Mouse (Mus musculus) E14TG2a.4 (cell line): ENCODE data around the gene Clec14a.

Source experiments
- H3K27me3 ChIP-seq: 2 replicates; pipeline ENCODE4 v1.6.1; 2014; ENCODE audit warnings: low read length, control low read depth; ENCODE audit not compliant: insufficient read depth
- H3K36me3 ChIP-seq: 2 replicates; pipeline ENCODE4 v1.6.1; 2014; ENCODE audit warnings: low read length, control low read depth; ENCODE audit not compliant: insufficient read depth
- H3K4me1 ChIP-seq: replicated peaks from 2 replicates; pipeline ENCODE4 v1.6.1; 2014; ENCODE audit warnings: low read depth, low read length, control low read depth
- H3K4me3 ChIP-seq: replicated peaks from 2 replicates; pipeline ENCODE4 v1.5.1; 2014; ENCODE audit warnings: mild to moderate bottlenecking, low read length
- H3K9me3 ChIP-seq: 2 replicates; pipeline ENCODE4 v1.6.1; 2014; ENCODE audit warnings: low read length, control low read depth
- CTCF ChIP-seq: conservative IDR thresholded peaks from 2 replicates; pipeline ENCODE4 v1.5.1; 2014; ENCODE audit warnings: low read length
- NANOG ChIP-seq: IDR thresholded peaks from 2 replicates; pipeline ENCODE4 v1.6.1; 2014; ENCODE audit warnings: borderline replicate concordance, low read length, mixed read lengths
- POU5F1 ChIP-seq: IDR thresholded peaks from 2 replicates; pipeline ENCODE4 v1.6.1; 2014; ENCODE audit warnings: low read length, borderline replicate concordance

The Clec14a gene

DNA sequence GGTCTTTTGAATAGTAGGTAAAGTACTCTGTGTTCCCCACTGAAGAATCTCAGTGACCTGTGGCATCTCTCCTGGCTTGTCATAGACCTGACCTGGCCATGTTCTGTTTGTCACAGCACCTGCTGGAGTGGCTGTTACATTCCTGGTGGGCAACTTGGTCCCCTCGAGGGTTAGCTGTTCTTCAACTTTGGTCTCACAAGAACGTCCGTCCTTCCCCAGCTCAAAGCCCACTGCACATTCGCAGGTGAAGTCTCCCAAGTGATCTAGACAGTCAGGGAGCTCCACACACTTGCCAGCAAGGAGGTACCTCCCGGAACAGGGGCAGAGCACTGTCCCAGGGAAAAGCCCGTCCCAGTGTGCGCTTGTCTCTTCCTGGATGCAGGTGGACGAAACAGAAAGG is 1.3 kb downstream of the Clec14a start:
- TF ChIP-seq POU5F1 (no peak), CTCF (no peak), NANOG (no peak)
- Histone ChIP-seq H3K4me1 (peaks cover 18% of the 10 kb centered on the region), H3K36me3 (no peaks in the 10 kb centered on the region), H3K9me3 (no peaks in the 10 kb centered on the region), H3K27me3 (peaks cover 35% of the 10 kb centered on the region), H3K4me3 (peak overlapping the region; percentile 70)

DNA sequence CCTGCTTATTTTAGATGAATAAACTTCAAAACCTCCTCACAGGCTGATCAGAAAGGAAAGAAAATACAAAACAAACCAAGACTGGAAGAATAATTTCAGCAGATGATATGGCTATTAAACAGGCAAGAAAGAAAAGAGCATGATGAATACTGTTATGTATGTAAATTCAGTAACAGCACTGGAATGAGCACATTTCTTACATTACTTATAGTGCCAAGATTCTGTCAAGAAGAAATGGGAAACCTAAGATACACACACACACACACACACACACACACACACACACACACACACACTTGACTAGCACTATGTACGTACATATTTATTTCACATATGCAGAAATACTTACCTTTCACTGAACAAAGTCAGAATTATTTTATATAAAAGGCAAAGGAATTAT is 17.2 kb downstream of the Clec14a start:
- Histone ChIP-seq H3K36me3 (no peaks in the 10 kb centered on the region), H3K9me3 (peaks cover 7% of the 10 kb centered on the region), H3K27me3 (no peaks in the 10 kb centered on the region), H3K4me1 (no peaks in the 10 kb centered on the region), H3K4me3 (no peak overlapping the region)
- TF ChIP-seq CTCF: no peak
- TF ChIP-seq POU5F1: no peak
- no peak for TF ChIP-seq NANOG

DNA sequence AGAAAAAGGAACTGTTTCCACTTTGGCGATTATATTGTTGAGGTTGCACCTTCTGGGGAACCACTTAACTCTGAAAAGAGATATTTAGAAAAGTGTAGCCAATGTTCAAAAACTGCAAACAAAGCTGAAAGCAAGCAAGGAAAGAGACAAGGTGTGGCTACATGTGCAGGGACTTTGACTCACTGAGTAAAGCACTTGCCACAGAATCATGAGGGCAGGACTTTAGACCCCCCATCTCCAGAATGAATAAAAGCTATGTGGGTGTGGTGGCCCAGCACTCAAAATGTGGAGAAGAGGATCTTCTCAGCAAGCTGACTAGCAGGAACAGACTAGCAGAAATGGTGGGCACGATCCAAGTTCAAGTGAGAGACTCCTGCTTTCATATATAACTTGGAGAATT is 36.6 kb downstream of the Clec14a start:
- Histone ChIP-seq H3K4me1 (no peaks in the 10 kb centered on the region), H3K27me3 (no peaks in the 10 kb centered on the region), H3K4me3 (no peak overlapping the region), H3K36me3 (no peaks in the 10 kb centered on the region), H3K9me3 (no peaks in the 10 kb centered on the region)
- TF ChIP-seq POU5F1 (no peak), CTCF (no peak), NANOG (no peak)

DNA sequence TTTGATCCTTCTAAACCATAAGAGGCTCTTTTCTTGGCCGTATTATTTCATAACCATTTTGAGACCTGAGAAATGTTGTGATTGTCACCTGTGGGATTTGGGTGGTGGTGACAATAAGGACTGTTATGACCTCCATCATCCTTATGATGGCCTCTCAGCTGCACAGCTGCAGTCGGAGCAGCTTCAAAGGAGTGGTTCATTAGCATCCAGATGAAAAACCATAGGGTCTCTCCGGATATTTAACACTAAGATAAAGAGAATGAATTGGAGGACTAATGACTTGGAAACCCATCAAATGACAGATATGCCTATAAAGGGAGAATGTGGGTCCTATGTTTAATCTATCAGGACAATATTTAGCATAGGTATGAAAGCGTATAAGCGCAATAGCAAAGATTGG is 43.4 kb downstream of the Clec14a start:
- TF ChIP-seq CTCF (no peak), NANOG (no peak), POU5F1 (no peak)
- Histone ChIP-seq H3K9me3 (no peaks in the 10 kb centered on the region), H3K27me3 (no peaks in the 10 kb centered on the region), H3K4me3 (no peak overlapping the region), H3K36me3 (no peaks in the 10 kb centered on the region), H3K4me1 (no peaks in the 10 kb centered on the region)

DNA sequence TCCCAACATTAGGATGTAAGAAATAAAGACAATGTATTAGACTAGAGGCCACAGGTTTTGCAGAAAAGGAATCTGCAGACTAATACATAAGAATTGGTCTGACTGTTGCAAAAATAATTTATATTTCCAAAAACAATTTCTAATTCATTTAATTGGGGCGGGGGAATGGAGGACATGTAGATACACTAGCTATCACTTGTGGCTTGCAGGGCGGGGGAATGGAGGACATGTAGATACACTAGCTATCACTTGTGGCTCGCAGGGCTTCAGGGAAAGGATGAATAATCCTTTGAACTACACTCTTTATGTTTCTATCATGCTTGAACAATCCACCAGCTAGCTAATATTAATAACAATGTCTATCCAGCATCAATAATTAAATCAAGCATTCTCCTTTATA is 50.0 kb downstream of the Clec14a start:
- Histone ChIP-seq H3K4me3 (0 out of 2 replicates have a peak overlapping the region, but pooled peaks have one; percentile 20), H3K4me1 (peaks cover 15% of the 10 kb centered on the region), H3K36me3 (no peaks in the 10 kb centered on the region), H3K27me3 (peaks cover 20% of the 10 kb centered on the region), H3K9me3 (no peaks in the 10 kb centered on the region)
- TF ChIP-seq CTCF (no peak), NANOG (no peak), POU5F1 (no peak)

DNA sequence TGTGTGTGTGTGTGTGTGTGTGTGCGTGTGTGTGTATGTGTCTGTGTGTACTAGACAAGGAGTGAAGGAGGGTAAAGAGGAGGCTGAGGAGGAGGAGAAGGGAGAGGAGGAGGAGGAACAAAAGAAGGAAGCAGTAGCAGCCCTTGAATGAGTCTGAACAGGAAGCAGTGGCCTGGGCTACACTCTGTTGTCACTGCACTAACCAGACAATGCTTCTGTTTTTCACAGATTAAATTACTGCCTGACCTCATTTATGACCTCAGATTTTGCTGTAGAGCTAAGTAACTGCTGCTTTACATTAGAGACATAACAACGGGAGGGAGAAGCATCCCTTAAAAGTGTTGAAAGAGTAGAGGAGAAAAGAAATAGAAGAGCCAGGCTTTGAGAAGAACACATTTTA is 52.9 kb downstream of the Clec14a start:
- Histone ChIP-seq H3K4me3 (no peak overlapping the region), H3K27me3 (peaks cover 48% of the 10 kb centered on the region), H3K4me1 (peaks cover 41% of the 10 kb centered on the region), H3K9me3 (no peaks in the 10 kb centered on the region), H3K36me3 (no peaks in the 10 kb centered on the region)
- TF ChIP-seq POU5F1 (no peak), NANOG (no peak), CTCF (no peak)
